In the genomic region with DNA sequence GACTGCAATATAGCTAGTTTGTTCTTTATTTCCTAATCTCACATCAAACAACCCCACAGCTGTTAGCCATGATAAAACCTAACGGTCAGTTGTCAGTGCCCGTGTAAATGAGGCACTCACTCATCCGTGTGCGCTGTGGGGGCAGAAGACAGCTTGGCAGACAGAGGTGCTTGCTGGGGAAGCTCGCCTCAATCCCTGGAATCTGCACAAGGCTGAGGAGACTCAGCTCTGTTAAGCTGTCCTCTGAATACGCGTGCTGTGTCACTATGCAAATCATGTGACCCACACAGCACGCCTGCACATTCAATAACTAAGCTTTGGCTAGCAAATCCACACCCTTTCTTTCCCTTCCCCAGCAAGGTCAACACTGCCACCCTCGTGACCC, we compare ENCODE assay signal across 7 mouse cellular contexts. TPM values are rescaled to one million over a fixed set of nuclear protein-coding genes. Genes with fewer than 3 reads are reported as not detected.
DNase-seq lines count a peak whose midpoint lies in the region; ATAC-seq and TF ChIP-seq lines count a peak whose summit lies in the region.

No protein-coding gene starts in this region.

- peak; percentile 39 for DNase-seq in 416B (ENCODE audit: low read depth)
- DNase-seq in CH12.LX (ENCODE audit: extremely low read depth) = no peak
- DNase-seq in kidney, postnatal 25 days = peak; percentile 32 to 63
- DNase-seq in c-Kit-positive CD71-positive TER-119-positive erythroid progenitor cells, embryonic 14.5 days (ENCODE audit: low spot score) = no peak
- no peak for DNase-seq in lung, postnatal 36 days

- peaks cover 4 to 13% of the 10 kb centered on the region in 2 experiments; a peak in 3 of 4 replicates for H3K4me1 ChIP-seq in CH12.LX (ENCODE audit: control insufficient read depth in 1 of 2, insufficient read depth in 2 of 2)
- H3K4me1 ChIP-seq in neural tube, embryonic 14.5 days (ENCODE audit: control insufficient read depth, insufficient read depth, low read length) = peaks cover 4% of the 10 kb centered on the region

- TF ChIP-seq EP300 in CH12.LX (IDR thresholded peaks at IDR 0.05; ENCODE audit: low read length) = no peak

- TF ChIP-seq CTCF in CH12.LX (conservative IDR thresholded peaks at IDR 0.05 in 1 of 2, IDR thresholded peaks at IDR 0.05 in 1 of 2; ENCODE audit: low read depth in 2 of 2, low read length in 2 of 2) = no peak

- peaks cover 0 to 2% of the 10 kb centered on the region in 2 experiments for H3K36me3 ChIP-seq in CH12.LX (replicated peaks in 1 of 2; ENCODE audit: control insufficient read depth in 1 of 2, insufficient read depth in 1 of 2, low read length in 1 of 2)
- H3K36me3 ChIP-seq in neural tube, embryonic 14.5 days (ENCODE audit: control insufficient read depth, insufficient read depth, low read length) = no peaks in the 10 kb centered on the region

- dilution Hi-C loops in CH12.LX (cut with MboI; ENCODE audit: extremely low pct_ligation_motif_present, extremely low pct_unique_long_range_greater_than_20kb, low sequenced_read_pairs) = no loop called here

- no peaks in the 10 kb centered on the region for H3K9me3 ChIP-seq in CH12.LX (replicated peaks; ENCODE audit: low read length)
- no peaks in the 10 kb centered on the region for H3K9me3 ChIP-seq in neural tube, embryonic 14.5 days (ENCODE audit: control insufficient read depth, low read length)

- H3K79me2 ChIP-seq in CH12.LX (replicated peaks; ENCODE audit: control insufficient read depth, extremely low read depth, insufficient read depth, poor library complexity, severe bottlenecking) = no peaks in the 10 kb centered on the region

- TF ChIP-seq RAD21 in CH12.LX (IDR thresholded peaks at IDR 0.05; ENCODE audit: low read depth, low read length) = no peak

- WGBS in neural tube, embryonic 14.5 days = 37% methylated on average over 9 of the region's 9 CpGs

- no peak for TF ChIP-seq POLR2A in CH12.LX (IDR thresholded peaks at IDR 0.05; ENCODE audit: low read depth, low read length)

- in situ Hi-C loops in CH12.LX (cut with MboI; ENCODE audit: low pct_ligation_motif_present, low pct_unique_long_range_greater_than_20kb, low sequenced_read_pairs) = loop anchor here (5.0 kb wide), 1 partner anchor 95 kb away; no protein-coding TSS in a partner anchor

- no peak overlapping the region for H3K4me2 ChIP-seq in CH12.LX (ENCODE audit: insufficient read depth, low read depth, poor library complexity, severe bottlenecking)
- H3K4me2 ChIP-seq in neural tube, embryonic 14.5 days (ENCODE audit: low read depth, low read length) = no peak overlapping the region

- no peak overlapping the region for H3K4me3 ChIP-seq in CH12.LX (replicated peaks in 1 of 3; ENCODE audit: low read depth in 2 of 3, low read length in 2 of 3, poor library complexity in 1 of 3)
- H3K4me3 ChIP-seq in neural tube, embryonic 14.5 days (ENCODE audit: low read depth, low read length) = no peak overlapping the region

- H3K27me3 ChIP-seq in CH12.LX (replicated peaks) = no peaks in the 10 kb centered on the region
- no peaks in the 10 kb centered on the region for H3K27me3 ChIP-seq in neural tube, embryonic 14.5 days (ENCODE audit: control insufficient read depth, insufficient read depth, low read length)

- peak; percentile 54 for ATAC-seq in granulocyte monocyte progenitor cell, adult 5-6 weeks (replicated peaks; ENCODE audit: poor library complexity, severe bottlenecking)
- peak; percentile 50; the same call in 1 of the 2 replicates for ATAC-seq in neural tube, embryonic 14.5 days (ENCODE audit: low read depth)

- H3K27ac ChIP-seq in CH12.LX (ENCODE audit: insufficient read depth, low read depth) = no peak overlapping the region
- 0 out of 2 replicates have a peak overlapping the region, but pooled peaks have one; percentile 28 for H3K27ac ChIP-seq in neural tube, embryonic 14.5 days (ENCODE audit: low read depth, low read length)

- H3K9ac ChIP-seq in CH12.LX (ENCODE audit: insufficient read depth, low read depth) = no peak overlapping the region
- no peak overlapping the region for H3K9ac ChIP-seq in neural tube, embryonic 14.5 days (replicated peaks; ENCODE audit: low read depth, low read length)

TF ChIP-seq in CH12.LX, 34 proteins besides CTCF, POLR2A, EP300 and RAD21:
- no peak for TF ChIP-seq ZNF384 (IDR thresholded peaks at IDR 0.05; ENCODE audit: low read depth, low read length)
- TF ChIP-seq BHLHE40 (IDR thresholded peaks at IDR 0.05; ENCODE audit: low read depth, low read length) = 0 out of 2 replicates have a peak, but pooled peaks have one; percentile 30
- TF ChIP-seq ELF1 (IDR thresholded peaks at IDR 0.05; ENCODE audit: low read depth, low read length) = no peak
- no peak for TF ChIP-seq JUND (conservative IDR thresholded peaks at IDR 0.05; ENCODE audit: low read depth, low read length)
- no peak for TF ChIP-seq USF2 (conservative IDR thresholded peaks at IDR 0.05; ENCODE audit: low read depth, low read length)
- TF ChIP-seq RCOR1 (conservative IDR thresholded peaks at IDR 0.05; ENCODE audit: low read depth, low read length) = no peak
- no peak for TF ChIP-seq MEF2A (IDR thresholded peaks at IDR 0.05; ENCODE audit: borderline replicate concordance, low read depth, low read length)

RNA-seq across cellular contexts. Expression of a gene that starts 17.9 kb away (rescaled TPM):
- total RNA-seq in CH12.LX (2012; rRNA removed) = 6.7 and 8.0 TPM in 2 replicates
- 7.3 and 7.7 TPM in 2 replicates for total RNA-seq in CH12.LX (2014; rRNA removed)
- 5.1 and 5.8 TPM in 2 replicates for polyA plus RNA-seq in CH12.LX (2012; ENCODE audit: insufficient read length, low read depth)
- 24.2 and 26.7 TPM in 2 replicates for total RNA-seq in granulocyte monocyte progenitor cell, adult 5-6 weeks (2014; fragmentation: Nextera tagmentation)
- 15.3 and 22.0 TPM in 2 replicates for total RNA-seq in granulocyte monocyte progenitor cell, adult 5-6 weeks (2017)
- polyA plus RNA-seq in neural tube, embryonic 14.5 days (2014; fragmentation: Nextera tagmentation; extraction: Ambion mirVana) = 74.1 and 90.4 TPM in 2 replicates

Comparison
In these comparisons a context has a peak if more than half of its experiments do, and no peak if none do; other contexts are left out.
1. DNase-seq: peak in 416B (single experiment) and kidney, postnatal 25 days (2 of 2); none in CH12.LX (single experiment), c-Kit-positive CD71-positive TER-119-positive erythroid progenitor cells, embryonic 14.5 days (single experiment) and lung, postnatal 36 days (single experiment).